Mouse (Mus musculus) hindbrain, embryonic 10.5 days (tissue): ENCODE data around the gene Ifna15. TPM values are rescaled to one million over a fixed set of nuclear protein-coding genes. Genes with fewer than 3 reads are reported as not detected.
"Not testable (repeated sequence)": the region's sequence is repeated elsewhere in the genome, so short reads cannot be mapped to it uniquely, and the experiment has no call there.

Source experiments
- DNase-seq: peaks from one replicate; pipeline ENCODE4 v3.0.0-alpha.2; 2017; ENCODE audit warnings: low spot score
- H3K27ac ChIP-seq: fragments of 300-500 bp; sonication (generic); 2 replicates; pipeline ENCODE4 v1.5.1; 2016; ENCODE audit warnings: mild to moderate bottlenecking, moderate library complexity
- H3K27me3 ChIP-seq: fragments of 300-500 bp; sonication (generic); 2 replicates; pipeline ENCODE4 v1.6.1; 2016; ENCODE audit warnings: mild to moderate bottlenecking; ENCODE audit not compliant: poor library complexity, insufficient read depth, severe bottlenecking
- H3K36me3 ChIP-seq: fragments of 300-500 bp; sonication (generic); 2 replicates; pipeline ENCODE4 v1.6.1; 2016; ENCODE audit warnings: mild to moderate bottlenecking, moderate library complexity
- H3K4me1 ChIP-seq: fragments of 300-500 bp; sonication (generic); replicated peaks from 2 replicates; pipeline ENCODE4 v1.6.1; 2016; ENCODE audit warnings: mild to moderate bottlenecking
- H3K4me3 ChIP-seq: fragments of 300-500 bp; sonication (generic); 2 replicates; pipeline ENCODE4 v1.5.1; 2016; ENCODE audit warnings: mild to moderate bottlenecking, moderate library complexity
- H3K9me3 ChIP-seq: fragments of 300-500 bp; sonication (generic); 2 replicates; pipeline ENCODE4 v1.6.1; 2016; ENCODE audit warnings: mild to moderate bottlenecking, moderate library complexity
- WGBS: fragments of 180-500 bp; shearing (Covaris S2); methylation state at CpG from one replicate; pipeline ENCODE4 v1.1.7; 2016; 5-methylcytosine and 5-hydroxymethylcytosine counted together
- polyA plus RNA-seq: library from polyadenylated mRNA; unstranded; fragments of >200 nt; fragmentation: Nextera tagmentation; extraction: Ambion mirVana; gene quantifications from 2 replicates; pipeline ENCODE4 v1.2.1, GENCODE M21; 2016

The Ifna15 gene
- polyA plus RNA-seq: not detected in 2 replicates

DNA sequence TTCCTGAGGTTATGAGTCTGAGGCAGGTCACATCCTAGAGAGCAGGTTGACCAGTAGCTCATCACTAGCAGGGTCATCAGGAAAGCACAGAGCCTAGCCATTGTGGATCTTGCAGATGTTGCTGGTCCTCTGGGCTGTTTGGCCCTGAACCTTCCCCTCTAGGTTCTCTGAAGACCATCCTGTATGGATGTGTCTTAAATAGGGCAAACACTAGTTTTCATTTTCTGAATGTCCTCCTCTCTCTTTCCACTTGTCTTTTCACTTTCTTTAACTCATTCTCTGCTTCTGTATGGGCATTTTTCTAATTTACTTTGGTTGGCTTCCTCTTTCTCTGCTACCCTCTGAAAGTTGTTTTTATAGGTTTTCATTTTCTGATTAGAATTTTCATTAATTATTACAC is at the start of gene Ifna15:
Gene Ifna15, minus strand, starts transcription at position 101 of the 400 bp plus-strand sequence.
- not testable (repeated sequence) for H3K4me3 ChIP-seq, H3K36me3 ChIP-seq, DNase-seq, H3K4me1 ChIP-seq, H3K27me3 ChIP-seq, H3K27ac ChIP-seq, H3K9me3 ChIP-seq

DNA sequence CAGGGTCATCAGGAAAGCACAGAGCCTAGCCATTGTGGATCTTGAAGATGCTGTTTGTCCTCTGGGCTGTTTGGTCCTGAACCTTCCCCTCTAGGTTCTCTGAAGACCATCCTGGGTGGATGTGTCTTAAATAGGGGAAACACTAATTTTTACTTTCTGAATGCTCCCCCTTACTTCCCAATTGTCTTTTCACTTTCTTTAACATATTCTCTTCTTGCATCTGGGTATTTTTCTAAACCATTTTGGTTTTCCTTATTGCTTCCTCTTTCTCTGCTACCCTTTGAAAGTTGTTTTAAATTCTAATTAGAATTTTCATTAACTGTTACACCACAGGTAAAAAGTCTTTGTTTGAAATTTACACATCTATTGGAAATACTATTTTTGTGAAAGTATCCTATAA is 45.2 kb upstream of the Ifna15 start, which contains the start of gene Ifna12:
Gene Ifna12, minus strand, starts transcription at position 101 of the 400 bp plus-strand sequence.
- Histone ChIP-seq H3K27me3 (no peaks in the 10 kb centered on the region), H3K36me3 (no peaks in the 10 kb centered on the region)
- no peak for DNase-seq

DNA sequence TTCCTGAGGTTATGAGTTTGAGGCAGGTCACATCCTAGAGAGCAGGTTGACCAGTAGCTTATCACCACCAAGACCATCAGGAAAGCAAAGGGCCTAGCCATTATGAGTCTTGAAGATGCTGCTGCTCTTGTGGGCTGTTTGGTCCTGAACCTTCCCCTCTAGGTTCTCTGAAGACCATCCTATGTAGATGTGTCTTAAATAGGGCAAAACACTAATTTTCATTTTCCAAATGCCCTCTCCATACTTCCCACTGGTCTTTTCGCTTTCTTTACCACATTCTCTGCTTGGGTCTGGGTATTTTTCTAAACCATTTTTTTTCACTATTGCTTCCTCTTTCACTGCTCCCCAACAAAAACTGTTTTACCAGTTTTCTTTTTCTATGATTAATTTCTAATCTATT is 34.2 kb upstream of the Ifna15 start, which contains the start of gene Ifna9:
Gene Ifna9, minus strand, starts transcription at position 101 of the 400 bp plus-strand sequence.
- WGBS: 82% methylated on average over 1 of the region's 1 CpGs
- Histone ChIP-seq H3K27me3 (no peaks in the 10 kb centered on the region), H3K4me3 (no peak within 1 kb of the TSS), H3K27ac (no peak within 1 kb of the TSS), H3K36me3 (no peaks in the 10 kb centered on the region), H3K9me3 (no peaks in the 10 kb centered on the region), H3K4me1 (no peaks in the 10 kb centered on the region)
- no peak for DNase-seq

More for the DNA sequence above, 45.2 kb upstream of the Ifna15 start, which contains the start of gene Ifna12:
- Histone ChIP-seq H3K27ac (no peak within 1 kb of the TSS), H3K4me1 (no peaks in the 10 kb centered on the region), H3K4me3 (no peak within 1 kb of the TSS), H3K9me3 (no peaks in the 10 kb centered on the region)

DNA sequence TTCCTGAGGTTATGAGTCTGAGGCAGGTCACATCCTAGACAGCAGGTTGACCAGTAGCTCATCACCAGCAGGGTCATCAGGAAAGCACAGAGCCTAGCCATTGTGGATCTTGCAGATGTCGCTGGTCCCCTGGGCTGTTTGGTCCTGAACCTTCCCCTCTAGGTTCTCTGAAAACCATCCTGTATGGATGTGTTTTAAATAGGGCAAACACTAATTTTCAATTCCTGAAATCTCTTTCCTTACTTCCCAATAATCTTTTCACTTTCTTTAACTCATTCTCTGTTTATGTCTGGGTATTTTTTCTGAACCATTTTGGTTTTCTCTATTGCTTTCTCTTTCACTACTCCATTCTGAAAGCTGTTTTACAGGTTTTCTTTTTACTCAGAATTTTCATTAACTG is 13.7 kb upstream of the Ifna15 start, which contains the start of gene Ifna14:
Gene Ifna14, minus strand, starts transcription at position 101 of the 400 bp plus-strand sequence.
- Histone ChIP-seq H3K4me3 (no peak within 1 kb of the TSS), H3K36me3 (no peaks in the 10 kb centered on the region), H3K27me3 (no peaks in the 10 kb centered on the region), H3K4me1 (no peaks in the 10 kb centered on the region), H3K9me3 (no peaks in the 10 kb centered on the region), H3K27ac (no peak within 1 kb of the TSS)
- no peak for DNase-seq
- 82% methylated on average over 1 of the region's 1 CpGs for WGBS

DNA sequence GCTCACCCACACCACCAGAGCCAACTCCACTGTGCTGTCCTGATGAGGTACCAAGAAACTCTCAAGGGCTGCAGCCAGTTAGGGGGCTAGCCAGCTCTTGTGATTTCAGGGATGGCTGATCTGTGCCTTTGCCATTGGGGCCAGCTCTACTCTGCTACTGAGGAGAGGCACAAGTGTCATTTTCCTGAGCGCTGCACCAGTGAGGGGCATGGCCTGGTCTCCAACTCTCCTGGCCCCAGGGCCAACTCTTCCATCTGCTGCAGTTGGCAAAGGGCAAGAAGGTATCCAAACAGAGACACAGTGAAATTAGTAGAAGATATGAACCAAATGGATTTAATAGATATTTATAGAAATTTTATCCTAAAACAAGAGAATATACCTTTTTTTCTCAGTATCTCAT is 3.7 kb upstream of the Ifna15 start:
- H3K4me3 ChIP-seq: no peak overlapping the region
- H3K36me3 ChIP-seq: no peaks in the 10 kb centered on the region
- H3K4me1 ChIP-seq: no peaks in the 10 kb centered on the region
- H3K27ac ChIP-seq: no peak overlapping the region
- WGBS: 96% methylated on average over 1 of the region's 1 CpGs
- no peaks in the 10 kb centered on the region for H3K9me3 ChIP-seq
- H3K27me3 ChIP-seq: no peaks in the 10 kb centered on the region
- DNase-seq: no peak

DNA sequence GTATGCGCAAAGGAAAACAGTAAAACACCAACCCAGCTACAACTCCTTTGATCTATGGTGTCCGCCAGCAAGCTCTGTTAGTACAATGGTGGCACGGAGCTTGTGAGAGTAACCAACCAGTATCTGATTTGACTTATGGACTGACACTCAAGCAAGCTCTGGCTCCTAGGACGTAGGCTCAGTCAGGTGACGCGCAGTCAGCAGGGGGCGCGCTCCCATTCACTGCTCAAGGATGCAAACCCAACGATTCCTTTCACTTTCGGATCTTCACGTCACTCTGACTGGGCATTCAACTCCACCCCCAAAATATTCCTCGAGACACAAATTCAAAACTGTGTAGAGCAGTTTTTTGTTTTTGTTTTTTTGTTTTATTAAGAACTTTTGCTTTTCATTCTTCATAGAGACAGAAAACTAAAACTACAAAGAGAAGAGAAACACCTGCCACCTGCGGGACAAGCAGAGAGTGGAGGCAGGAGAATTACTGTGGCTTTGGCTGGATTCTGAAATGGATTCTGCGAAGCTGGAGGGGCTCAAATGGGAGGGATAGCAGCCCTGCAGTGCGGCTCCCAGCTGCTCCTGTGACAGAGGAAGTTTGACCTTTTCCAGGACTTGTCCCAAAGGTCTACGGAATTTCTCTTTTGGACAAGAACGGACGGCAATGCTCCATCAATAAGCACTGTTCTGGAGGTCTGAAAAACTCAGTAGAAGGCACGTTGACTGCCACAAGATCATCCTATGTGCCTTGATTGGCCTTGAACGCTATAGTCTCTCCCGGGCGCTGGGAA is 7.7 kb downstream of the Ifna15 start:
- no peaks in the 10 kb centered on the region for H3K36me3 ChIP-seq
- H3K27ac ChIP-seq: no peak overlapping the region
- peak; percentile 72 for DNase-seq
- H3K4me1 ChIP-seq: 0 out of 2 replicates have a peak, but pooled peaks cover 5% of the 10 kb centered on the region
- H3K9me3 ChIP-seq: no peaks in the 10 kb centered on the region
- 35% methylated on average over 22 of the region's 22 CpGs for WGBS
- H3K4me3 ChIP-seq: peak overlapping the region; percentile 41
- no peaks in the 10 kb centered on the region for H3K27me3 ChIP-seq

DNA sequence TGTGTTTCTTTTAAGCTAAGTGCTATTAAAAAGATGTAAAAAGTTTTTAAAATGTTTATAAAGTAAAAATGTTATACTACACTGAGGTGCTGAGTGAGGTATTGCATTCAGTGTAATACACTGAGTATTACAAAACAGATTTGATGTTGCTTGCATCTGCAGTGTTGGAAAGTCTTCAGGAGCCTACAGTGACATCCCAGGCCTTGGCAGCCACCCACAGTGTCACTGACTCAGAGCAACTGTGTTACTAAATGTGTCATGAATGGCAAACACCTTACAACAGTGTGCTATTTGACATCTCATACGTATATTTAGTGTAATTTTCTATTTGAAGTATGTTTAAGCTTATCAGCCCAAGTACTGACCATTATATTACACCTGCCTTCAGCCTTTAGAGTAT is 10.1 kb downstream of the Ifna15 start:
- Histone ChIP-seq H3K4me1 (0 out of 2 replicates have a peak, but pooled peaks cover 5% of the 10 kb centered on the region), H3K9me3 (no peaks in the 10 kb centered on the region), H3K36me3 (no peaks in the 10 kb centered on the region), H3K27ac (no peak overlapping the region), H3K4me3 (no peak overlapping the region), H3K27me3 (no peaks in the 10 kb centered on the region)
- 79% methylated on average over 1 of the region's 1 CpGs for WGBS
- no peak for DNase-seq

DNA sequence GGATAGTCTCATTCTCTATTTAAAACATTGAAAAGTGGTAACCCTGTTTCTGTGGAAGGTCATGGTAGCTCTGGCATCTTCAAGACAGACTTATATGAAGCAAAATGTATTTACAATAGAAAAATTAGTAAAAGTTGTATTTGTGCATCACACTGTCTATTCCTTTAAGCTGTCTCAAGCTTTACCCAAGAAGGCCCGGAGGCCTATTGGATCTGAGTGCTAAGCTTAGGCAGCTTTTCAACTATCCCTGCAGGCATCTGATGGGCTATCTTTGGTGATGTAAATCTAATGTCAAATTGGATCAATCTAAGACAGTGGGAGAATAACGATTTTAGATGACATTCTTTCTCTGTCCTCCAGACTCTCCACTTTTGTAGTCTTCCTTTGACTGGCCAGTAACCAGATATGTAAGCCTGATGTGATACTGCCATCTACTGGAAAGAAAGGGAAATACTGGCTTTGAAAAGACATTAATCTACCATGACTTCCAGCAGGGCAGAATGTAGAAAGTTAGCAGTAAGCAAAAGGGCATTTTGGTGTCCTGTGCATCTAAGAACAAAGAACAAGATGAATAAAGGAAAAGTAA is 14.3 kb downstream of the Ifna15 start:
- Histone ChIP-seq H3K4me3 (no peak overlapping the region), H3K4me1 (no peaks in the 10 kb centered on the region), H3K27ac (no peak overlapping the region), H3K9me3 (no peaks in the 10 kb centered on the region), H3K27me3 (no peaks in the 10 kb centered on the region), H3K36me3 (no peaks in the 10 kb centered on the region)
- WGBS: 50% methylated on average over 2 of the region's 2 CpGs
- no peak for DNase-seq

DNA sequence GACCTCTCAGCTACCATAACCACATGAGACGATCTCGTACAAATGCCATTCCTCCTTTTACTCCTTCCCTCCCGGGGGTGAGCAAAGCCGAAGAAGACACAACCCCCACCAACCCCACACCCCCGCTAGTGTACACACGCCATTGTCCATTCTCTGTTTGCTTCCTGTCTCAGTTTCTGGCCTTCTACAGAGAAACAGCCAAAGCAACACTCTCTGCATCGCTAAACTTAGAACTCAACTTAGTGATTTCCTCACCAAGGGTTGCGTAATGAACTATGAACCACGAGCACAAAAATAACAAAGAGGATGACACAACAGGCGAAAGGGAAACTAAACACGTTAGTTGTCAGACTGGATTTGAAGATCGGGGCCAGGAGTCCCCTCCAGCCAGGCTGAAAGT is 20.7 kb downstream of the Ifna15 start:
- DNase-seq: no peak
- no peak overlapping the region for H3K4me3 ChIP-seq
- no peak overlapping the region; the same call in 1 of the 2 replicates for H3K27ac ChIP-seq
- H3K27me3 ChIP-seq: no peaks in the 10 kb centered on the region
- no peaks in the 10 kb centered on the region for H3K9me3 ChIP-seq
- H3K4me1 ChIP-seq: no peaks in the 10 kb centered on the region
- no peaks in the 10 kb centered on the region for H3K36me3 ChIP-seq
- WGBS: 86% methylated on average over 12 of the region's 12 CpGs

DNA sequence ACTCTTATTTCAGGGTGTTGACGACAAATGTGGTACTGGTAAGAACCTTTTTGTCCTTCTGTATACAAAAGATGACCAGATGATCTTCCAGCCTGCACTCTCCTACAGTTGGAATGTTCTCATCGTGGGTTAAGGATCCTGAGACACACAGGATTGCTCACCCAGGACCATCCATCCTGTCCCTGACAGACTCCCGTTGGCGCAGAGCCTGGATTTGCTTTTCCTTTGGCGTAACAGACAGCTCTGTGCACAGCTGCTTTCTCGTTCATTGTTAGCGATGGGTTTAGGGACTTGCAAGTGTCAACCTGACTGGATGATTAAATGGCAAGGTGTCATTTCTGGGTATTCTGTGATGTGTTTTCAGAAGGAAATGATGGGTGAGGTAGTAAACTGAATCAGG is 21.4 kb downstream of the Ifna15 start:
- Histone ChIP-seq H3K4me3 (no peak overlapping the region), H3K36me3 (no peaks in the 10 kb centered on the region), H3K4me1 (no peaks in the 10 kb centered on the region), H3K9me3 (no peaks in the 10 kb centered on the region), H3K27ac (no peak overlapping the region), H3K27me3 (no peaks in the 10 kb centered on the region)
- 84% methylated on average over 7 of the region's 7 CpGs for WGBS
- no peak for DNase-seq

DNA sequence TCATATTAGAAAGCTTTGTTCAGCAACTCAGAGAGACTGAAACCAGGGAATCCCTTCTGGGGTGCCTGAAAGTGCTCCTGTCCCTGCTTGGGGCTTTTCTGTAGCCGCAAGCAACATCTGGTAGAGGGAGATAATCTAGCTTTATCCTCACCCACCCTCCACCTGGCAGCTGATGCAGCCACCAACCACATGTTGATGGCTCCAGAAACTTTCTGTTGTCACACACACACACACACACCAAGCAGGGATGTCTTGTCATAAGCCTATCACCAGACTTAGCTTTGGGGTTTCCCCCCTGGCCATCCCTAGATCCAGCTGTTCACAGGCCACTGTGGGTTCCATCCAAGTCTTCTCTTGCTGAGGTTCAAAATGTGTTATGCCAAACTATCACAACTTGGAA is 22.3 kb downstream of the Ifna15 start:
- H3K27ac ChIP-seq: no peak overlapping the region
- H3K4me1 ChIP-seq: no peaks in the 10 kb centered on the region
- H3K4me3 ChIP-seq: no peak overlapping the region
- no peaks in the 10 kb centered on the region for H3K9me3 ChIP-seq
- DNase-seq: no peak
- no peaks in the 10 kb centered on the region for H3K36me3 ChIP-seq
- WGBS: 92% methylated on average over 1 of the region's 1 CpGs
- no peaks in the 10 kb centered on the region for H3K27me3 ChIP-seq

DNA sequence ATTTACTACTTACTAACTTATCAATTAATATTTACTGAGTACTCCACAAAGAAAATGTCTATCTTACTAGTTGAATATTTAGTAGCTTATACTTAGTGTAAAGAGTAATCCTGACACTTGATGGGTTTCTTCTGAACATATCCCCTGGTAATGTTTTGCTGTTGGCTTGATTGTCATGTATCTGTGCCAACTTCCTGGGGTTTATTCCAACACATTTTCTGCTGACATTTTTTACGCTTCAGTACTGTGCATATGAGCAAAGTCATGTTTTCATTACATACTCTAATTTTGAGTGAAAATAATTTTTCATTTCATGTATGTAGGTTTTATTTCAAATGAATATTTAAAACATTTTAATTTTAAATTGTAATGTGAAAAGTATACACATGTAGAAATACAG is 23.1 kb downstream of the Ifna15 start:
- 91% methylated on average over 1 of the region's 1 CpGs for WGBS
- no peak overlapping the region for H3K4me3 ChIP-seq
- H3K9me3 ChIP-seq: no peaks in the 10 kb centered on the region
- H3K27me3 ChIP-seq: no peaks in the 10 kb centered on the region
- no peak for DNase-seq
- no peaks in the 10 kb centered on the region for H3K4me1 ChIP-seq
- H3K36me3 ChIP-seq: no peaks in the 10 kb centered on the region
- no peak overlapping the region for H3K27ac ChIP-seq

DNA sequence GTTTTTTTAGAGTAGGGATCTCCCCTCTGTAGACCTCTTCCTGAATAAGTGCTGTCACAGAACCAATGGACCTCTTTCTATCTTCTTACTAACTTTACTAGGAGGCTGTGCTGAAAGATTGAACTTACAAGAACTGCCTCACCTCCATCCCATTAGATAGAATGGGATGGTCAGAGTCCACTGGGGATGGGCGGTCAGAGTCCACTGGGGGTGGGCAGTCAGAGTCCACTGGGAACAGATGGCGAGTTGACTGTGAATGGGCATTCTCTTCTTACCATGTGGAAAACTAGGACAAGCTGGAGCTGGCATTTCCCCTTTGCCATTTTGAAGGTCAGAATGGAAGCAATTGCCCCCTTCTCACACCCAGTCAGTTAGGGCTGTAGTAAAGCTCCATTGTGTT is 24.5 kb downstream of the Ifna15 start:
- no peaks in the 10 kb centered on the region for H3K4me1 ChIP-seq
- no peak overlapping the region for H3K4me3 ChIP-seq
- H3K9me3 ChIP-seq: no peaks in the 10 kb centered on the region
- no peaks in the 10 kb centered on the region for H3K36me3 ChIP-seq
- no peaks in the 10 kb centered on the region for H3K27me3 ChIP-seq
- 92% methylated on average over 2 of the region's 2 CpGs for WGBS
- DNase-seq: no peak
- H3K27ac ChIP-seq: no peak overlapping the region
